Mouse (Mus musculus) frontal cortex, postnatal 10 days (tissue): Measurements from ENCODE around the gene 1500009C09Rik.

ENCODE experiments used
- DNase-seq, 2 experiments: peaks; one replicate each; pipeline ENCODE4 v3.0.0; 2022; ENCODE audit warnings: low spot score in 2 of 2, mixed read lengths in 1 of 2

Gene 1500009C09Rik

DNA sequence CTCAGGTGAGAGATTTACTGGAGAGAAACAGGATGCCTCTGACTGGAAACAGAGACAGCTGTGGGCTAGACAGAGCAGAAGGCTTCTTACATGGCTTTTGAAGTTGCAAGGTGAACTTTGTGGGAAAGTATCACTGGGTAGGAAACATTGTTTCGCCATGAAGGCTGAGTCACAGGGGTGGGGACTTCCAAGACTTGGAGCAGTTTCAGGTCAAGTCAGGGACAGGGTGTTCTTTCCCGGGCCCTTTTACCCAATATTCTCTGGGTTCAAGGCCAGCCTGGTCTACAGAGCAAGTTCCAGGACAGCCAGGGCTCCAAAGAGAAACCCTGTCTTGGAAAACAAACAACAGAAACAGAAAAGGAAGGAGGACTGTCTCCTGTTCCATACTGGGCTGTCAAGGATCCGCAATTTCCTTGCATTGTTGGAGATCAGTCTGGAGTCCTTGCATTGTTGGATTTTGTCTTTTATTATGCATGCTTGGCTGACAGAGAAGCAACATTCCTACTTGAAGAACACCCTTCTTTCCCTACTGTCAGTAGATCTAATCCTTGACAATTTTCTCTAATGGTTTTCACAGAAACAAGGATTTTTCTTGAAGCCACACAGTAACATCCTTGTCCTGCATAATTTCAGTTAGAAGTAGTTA lies 4.9 kb upstream of the 1500009C09Rik start:
- DNase-seq: no peak

DNA sequence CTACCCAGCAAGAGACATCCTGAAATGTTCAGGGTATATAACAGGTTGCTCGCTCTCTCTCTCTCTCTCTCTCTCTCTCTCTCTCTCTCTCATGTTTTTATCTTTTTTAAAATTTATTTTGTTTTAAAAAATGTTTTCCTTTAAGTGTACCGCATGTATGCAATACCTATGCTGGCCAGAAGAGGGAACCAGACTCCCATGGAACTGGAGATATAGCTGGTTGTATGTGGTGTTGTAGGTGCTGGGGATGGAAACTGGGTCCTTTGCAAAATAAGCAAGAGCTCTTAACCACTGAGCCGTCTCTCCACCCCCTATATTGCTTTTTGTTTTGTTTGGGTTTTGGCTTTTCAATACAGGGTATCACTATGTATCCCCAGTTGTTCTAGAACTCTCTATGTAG lies 618 bp upstream of the 1500009C09Rik start:
- no peak for DNase-seq

DNA sequence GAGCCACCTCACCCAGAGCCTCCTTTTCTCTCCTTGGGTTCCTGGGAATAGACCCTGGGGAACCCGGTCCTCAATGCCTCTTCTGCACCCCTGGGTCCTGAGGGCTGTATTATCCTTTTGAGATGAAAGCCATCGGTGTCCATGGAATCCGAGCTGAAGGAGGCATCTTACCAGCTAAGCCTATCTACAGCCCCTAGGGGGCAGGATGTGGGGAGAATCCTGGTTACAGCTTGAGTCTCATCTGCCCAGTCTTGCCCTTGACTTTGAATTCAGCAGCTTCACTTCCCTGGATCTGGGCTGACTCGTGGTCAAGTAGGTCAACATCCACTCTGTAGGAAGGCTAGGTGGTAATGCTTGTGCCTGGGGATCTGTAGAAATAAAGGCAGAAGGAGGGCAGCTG lies 3.1 kb downstream of the 1500009C09Rik start:
- DNase-seq: no peak

DNA sequence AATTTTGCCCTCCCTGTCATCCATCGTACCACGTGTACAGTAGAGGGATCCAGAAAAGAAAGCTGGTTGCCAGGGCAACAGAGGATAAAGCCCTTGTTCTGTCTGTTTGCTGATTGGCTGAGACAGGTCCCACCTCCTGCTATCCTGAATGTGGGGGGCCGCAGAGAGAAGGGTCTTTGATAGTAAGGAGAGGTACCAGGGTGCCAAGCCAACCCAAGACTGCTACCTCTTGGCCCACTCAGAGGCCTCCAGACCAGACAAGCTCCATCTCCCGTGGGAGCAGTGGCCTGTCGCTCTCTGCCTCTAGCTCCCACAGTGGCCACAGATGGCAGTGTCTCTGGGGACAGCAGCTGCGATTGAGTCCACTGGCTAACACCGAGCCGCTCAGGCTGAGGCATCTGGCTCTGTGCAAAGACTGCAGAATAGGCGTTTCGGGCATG lies 3.8 kb downstream of the 1500009C09Rik start:
- peak; percentile 84 to 89 for DNase-seq

DNA sequence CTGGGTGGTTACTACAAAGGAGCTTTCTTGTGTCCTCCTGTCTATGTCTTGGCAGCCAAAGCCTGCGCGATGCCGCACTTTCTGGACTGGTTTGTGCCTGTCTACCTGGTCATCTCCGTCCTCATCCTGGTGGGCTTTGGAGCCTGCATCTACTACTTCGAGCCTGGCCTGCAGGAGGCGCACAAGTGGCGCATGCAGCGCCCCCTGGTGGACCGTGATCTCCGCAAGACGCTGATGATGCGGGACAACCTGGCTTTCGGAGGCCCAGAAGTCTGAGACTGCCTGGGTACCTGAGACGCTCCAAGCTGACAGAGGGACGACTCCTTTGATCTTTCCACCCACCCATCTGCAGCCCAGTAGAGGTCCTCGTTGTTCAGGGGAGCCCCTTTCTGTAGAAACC lies 7.3 kb downstream of the 1500009C09Rik start:
- peak; percentile 57 to 66 for DNase-seq

DNA sequence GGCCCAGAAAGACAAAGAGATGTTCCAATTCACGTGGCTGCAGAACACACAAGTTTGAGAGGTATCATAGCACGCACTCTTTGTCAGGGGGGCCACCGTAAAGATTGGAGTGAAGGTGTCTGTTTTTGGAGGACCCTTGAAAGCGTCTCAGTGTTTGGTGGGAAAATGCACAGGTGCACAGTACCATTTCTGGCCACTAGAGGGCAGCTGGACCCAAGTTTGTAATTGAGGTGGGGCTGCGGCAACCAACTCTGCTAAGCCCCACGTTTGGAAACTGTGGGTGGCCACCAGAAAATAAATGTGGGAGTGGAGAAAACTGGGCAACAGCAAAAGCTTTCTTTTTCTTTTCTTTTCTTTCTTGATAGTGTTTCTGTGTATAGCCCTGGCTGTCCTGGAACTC lies 14.2 kb downstream of the 1500009C09Rik start:
- peak in 1 of 2 experiments; percentile 72 for DNase-seq

DNA sequence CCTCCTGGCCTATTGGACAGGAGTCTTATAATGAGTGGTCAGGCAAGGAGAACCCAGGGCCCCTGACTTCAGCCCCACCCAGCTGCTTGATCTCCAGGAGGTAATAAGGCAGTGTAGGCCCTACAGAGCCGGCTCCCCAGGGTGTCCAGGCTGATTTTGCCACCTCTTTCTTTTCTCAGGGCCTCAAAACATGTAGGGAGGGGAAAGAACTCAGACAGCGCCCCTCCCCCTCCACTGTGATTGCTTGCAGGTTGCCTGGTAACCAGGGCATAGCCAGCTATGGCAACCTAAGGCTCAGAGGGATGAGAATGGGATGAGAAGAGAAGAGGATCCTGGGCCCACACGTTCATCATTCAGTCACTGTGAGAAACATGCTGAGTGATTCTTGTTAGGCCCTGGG lies 16.0 kb downstream of the 1500009C09Rik start:
- peak; percentile 60 to 66 for DNase-seq

DNA sequence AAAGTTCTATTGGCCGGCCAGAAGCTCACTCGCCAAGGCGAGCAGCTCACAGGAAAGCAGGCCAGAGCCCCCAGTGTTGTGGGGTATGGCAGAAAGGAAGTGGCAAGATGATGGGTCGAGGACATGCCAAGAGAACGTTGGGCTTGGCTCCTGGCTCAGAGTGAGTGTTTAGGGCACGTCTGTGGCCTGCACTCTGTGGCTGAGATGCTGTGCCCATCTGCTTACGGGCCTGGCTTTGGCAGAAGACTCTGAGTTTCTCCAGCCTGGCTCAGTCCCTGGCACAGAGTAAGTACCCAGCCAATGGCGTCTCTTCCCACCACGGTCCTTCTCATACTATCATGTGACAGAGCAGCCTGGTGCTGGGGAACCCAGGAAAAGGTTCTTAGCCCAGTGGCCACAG lies 16.6 kb downstream of the 1500009C09Rik start:
- no peak for DNase-seq

DNA sequence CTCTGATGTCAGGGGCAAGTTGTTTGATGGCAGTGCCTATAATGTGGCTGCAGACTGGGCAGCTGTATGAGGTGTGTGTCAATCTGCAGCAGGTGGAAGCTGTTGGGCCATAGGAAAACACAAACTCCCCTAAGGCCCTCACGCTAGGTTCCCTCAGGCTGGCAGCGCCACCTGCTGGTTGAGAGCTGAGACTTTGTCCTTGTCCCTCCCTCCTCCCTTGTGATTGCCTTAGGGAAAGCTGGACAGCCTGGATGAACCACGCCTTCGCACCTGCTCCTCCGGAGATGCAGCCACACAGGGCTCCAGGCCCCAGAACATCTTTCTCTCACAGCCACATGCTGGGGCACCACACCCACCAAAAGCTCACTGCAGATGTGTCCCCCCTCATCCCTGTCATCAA lies 19.0 kb downstream of the 1500009C09Rik start:
- peak in 1 of 2 experiments; percentile 70 for DNase-seq

DNA sequence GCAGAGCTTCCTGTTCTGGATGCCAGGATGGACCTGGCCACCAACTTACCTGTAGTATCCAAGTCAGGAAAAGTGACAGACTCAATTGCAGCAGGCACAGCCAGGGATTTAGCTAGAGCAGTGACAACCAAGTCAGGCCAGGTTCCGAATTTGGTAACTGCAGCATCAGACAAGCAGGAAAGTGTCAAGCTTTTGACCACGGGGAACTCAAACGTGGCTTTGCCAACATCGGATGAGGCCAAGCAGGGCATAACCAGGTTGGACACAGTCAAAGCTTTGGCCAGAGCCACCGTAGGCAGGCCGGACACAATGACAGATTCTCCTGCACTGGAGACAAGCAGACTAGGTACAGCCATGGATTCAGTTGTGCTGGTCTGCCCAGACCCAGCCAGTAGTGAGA lies 20.1 kb downstream of the 1500009C09Rik start:
- DNase-seq: no peak

DNA sequence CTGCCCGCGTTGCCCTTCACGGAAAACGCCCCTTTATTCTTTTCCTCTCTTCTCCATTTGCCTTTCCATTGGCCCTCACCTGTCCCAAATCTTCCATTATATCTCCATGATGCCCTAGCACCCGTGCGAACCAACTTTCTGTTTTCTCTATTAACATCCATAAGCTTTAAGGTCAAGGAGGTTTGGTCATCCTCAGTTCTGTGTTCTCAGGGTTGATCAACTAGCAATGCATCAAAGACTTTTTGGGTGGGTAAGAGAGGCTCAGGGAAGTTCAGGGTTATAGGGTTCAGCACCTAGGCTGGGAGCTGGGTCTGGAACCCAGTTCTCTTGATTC lies 22.4 kb downstream of the 1500009C09Rik start, which contains the start of gene Sept3:
Gene Sept3 (plus strand): TSS at position 301 of the 334 bp plus-strand sequence.
- no peak for DNase-seq

DNA sequence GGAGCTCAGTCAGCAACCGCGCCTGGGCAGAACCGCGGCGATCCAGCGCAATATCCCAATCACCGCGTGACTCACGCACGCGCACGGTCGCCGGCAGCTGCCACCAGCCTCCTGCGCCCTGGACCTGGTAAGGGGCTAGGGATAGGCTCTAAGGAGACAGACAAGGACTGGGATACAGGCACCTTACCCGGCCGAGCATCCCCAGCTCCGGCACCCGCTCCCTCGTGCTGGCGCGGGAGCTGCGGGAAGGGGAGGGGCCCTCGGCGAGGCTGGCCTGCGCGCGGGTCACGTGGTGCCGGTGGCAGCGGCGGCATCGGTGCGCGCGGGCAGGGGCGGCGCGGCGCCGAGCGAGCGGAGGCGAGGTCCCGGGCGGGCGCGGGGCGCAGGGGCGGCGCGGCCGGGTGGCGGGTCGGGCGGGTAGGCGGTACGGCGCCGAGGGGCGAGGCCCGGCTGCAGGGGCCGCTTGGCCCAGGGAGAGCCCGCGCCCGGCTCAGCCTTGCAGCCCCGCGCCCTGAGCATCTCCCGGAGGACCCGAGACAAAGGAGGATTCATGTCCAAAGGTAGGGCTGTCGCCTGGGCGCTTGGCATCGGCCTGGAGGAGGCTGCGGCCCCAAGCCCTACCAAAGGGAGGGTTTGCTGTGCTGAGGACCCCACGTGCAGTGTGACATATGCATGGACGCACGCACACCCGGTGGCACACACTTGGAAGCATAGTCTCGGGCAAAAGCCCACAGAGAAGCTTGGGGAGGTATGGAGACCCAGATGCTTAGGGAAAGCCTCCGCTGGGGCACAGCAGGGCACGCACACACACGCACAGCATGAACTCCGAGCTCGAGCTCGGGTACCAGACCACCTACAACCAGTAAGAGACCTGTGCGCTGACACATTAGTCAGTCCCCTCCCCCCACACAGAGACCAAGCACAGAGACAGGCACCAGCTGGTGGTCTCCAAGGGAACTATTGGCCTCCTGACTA lies 23.0 kb downstream of the 1500009C09Rik start:
- DNase-seq: peak; percentile 72 to 81

DNA sequence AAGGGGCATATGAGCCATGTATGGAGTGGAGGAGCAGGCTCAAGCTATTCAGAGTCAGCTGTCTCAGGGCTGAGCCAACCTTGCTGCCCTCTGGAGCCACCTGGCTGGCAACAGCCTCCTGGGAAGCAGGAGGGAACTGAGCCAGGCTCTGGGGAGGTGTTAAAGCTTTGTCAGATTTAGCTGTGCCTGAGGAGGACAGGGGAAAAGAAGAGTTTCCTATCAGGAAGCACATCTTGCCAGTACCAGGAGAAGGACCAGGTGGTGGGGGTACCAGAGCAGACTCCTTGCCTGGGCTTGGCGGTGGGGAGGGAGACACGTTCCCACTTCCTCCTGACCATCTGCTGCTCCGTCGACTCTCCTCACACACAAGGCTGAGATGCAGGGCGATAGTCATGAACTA lies 25.4 kb downstream of the 1500009C09Rik start:
- no peak for DNase-seq

DNA sequence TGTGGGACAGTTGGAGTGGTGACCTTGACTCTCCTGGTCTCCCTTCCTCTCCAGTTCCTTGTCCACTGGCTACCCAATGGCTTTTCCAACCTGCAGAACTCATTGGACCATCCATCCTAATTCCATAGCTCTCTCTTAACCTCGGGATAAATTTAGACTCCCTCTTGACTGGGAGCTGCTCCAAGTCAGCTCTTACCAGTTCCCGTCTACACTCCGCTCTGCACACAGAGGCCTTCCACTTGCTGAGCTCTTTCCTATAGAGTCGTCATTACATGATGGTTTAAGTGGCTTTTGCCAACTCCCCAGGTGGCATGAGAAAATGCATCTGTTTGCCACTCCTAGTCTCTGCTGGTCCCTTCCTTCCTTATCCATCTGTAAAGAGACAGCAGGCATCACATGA lies 28.4 kb downstream of the 1500009C09Rik start:
- no peak for DNase-seq

DNA sequence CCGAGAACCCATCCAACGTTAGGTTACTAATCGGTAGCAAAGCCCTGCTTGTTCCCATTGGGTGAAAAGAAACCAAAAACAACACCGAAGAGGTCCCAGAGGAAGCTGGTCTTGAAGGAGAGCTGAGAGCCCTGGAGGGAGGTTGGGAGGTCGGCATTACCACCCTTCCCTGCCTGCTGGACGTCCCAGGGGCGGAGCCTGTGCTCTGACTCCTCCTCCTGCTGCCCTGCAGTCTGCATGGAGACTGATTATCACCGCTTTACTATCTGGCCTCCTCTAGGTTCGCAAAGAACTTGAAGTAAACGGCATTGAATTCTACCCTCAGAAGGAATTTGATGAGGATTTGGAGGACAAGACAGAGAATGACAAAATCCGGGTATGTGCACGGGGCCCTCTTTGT lies 34.0 kb downstream of the 1500009C09Rik start:
- no peak for DNase-seq

DNA sequence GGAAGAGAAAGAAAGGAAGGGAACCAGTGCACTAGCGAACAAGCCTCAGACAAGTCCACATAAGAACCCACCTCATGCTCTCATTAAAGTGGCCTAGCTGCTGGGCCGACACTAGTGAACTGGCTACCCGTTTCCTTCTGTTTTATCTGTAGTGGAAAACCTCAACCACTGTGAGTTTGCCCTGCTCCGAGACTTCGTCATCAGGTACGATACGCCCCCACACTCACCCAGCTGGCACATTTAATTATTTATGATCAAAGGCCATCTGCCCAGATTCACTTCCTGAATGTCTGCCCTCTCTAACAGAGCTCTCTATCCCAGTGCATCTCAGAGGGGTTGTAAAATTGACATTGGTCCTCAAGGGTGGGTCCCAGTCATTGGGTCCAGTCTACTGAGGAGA lies 38.1 kb downstream of the 1500009C09Rik start:
- DNase-seq: no peak

DNA sequence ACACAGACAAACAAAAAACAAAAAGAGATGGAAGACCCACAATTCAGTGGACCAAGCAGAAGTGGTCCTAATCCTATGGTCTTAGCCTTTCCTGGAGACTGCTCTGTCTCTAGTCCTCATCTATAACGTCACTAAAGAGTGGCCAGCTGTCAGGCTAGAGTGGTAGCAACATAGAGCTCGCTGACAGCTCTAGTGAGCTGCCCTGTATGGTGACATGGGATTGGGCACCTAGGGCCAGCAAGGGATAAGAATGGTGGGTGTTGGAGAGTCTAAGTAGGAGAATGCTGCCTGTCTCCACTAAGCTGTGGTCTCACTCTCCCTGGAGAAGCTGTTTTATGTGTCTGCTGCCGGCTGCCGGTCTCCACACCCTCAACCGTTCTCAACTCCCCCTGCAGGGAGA lies 40.7 kb downstream of the 1500009C09Rik start:
- peak in 1 of 2 experiments; percentile 10 for DNase-seq

DNA sequence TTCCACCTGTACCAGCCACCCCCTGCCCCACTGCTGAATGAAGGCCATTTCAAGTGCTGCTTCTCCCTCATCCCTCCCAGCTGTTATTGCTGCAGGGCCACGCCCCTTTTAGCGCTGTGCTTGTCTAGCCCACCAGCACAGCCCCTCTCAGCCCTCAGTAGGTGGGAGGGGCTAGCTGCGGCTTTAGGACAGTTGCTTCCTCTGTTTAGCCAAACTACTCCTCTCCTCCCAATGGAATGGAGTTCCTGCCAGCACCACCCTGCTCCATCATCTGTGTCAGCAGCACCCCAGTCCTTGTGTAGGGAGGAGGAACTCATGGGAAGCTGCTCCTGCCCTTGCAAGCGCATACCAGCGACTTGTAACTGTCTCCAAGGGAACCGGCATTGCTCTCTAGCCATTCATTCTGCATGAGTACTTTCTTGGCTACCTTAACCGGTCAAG lies 41.1 kb downstream of the 1500009C09Rik start:
- no peak for DNase-seq

DNA sequence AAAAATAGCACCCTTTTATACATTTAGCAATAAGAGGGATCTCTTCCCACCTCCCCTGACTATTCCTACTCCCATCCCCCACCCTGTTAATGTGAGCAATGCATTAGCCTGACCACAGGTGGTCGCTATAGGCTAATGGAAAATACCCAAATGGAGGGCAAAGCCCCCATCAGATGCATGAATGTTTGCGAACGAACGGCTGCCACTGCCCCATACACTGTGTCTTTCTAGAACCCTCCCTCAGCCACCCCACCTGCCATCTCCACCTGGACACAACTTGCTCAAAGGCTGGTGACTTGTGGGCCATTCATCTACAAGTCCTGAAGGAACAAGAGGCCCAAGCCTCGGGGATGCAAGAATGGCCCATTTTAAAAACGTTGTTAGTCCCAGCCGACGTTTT lies 41.9 kb downstream of the 1500009C09Rik start:
- no peak for DNase-seq

DNA sequence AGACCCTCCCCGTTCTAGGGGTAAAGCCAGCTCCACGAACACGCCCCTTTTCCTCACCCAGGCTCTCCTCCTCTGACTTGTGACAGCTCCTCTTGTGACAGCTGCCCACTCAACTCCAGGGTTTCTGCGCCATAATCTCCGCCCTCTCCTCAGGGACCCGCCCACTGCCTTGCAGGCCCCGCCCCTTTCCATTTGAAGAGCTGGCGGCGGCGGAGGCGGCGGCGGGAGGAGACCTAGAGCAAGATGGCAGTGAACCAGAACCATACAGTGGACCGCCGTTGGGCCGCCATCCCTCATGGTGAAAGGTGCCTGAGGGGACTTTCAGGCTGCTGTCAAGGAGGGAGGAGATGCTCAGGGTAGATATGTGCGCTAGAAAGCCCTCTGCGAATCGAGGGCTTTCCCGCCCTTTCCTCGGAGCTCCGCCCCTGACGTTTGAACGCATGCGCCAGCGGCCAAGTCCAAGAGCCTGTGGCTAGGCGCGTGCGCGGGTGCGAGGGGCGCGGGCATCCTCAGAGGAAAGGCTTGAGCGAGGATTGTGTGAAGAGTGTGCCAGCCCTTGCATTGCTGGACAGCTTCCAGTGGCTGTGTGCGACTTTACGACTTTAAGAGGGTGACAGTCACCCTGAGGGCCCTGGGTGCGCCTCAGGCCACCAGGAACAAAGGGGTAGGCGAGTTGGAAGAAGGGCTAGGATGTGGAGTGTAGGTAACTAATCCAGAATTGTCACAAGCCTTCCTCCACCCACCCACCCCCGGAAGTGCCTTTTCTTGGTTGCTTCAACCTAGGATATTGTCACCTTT lies 46.8 kb downstream of the 1500009C09Rik start, which contains the start of gene Wbp2nl:
Gene Wbp2nl (plus strand): TSS at position 191 of the 798 bp plus-strand sequence.
- no peak for DNase-seq

DNA sequence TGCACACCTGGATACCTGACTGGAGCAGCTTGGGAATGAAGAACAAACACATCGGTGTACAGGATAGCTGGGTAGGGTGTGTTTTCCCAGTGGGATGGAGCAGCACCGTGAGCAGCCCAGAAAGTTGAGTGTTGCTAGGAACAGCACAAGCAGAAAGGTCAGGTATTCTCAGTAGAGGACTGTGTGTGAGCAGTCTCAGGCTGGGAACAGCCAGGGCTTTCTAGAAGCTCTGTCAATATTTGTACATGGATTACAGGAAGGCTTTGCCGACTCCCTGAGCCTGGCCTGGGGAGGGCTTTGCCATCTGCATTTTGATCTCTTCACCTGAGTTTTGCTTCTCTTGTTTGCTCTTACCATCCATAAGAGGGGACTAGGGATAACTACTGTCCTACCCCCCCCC lies 54.9 kb downstream of the 1500009C09Rik start:
- no peak for DNase-seq

DNA sequence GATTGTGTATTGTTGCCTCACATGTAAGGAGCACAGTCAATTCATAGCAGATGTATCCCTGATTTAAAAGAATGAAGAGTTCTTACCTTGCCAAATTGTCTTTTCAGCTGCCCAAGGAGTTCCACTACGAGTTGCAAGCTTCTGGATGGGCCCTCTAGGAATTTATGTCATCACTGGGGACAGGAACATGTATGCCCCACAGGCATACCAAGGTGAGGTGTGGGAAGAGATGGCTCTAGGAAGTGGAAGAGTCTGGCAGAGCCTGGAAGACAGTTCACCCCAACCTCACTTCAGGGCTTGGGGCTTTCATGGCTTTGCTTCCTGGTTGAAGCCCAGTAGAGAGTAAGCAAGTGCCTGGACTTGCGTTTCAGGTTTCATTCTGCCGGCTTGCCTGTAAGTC lies 56.2 kb downstream of the 1500009C09Rik start:
- DNase-seq: no peak
